Mouse (Mus musculus) monocyte, adult 5-6 weeks (primary cell): ENCODE data around the gene Camta1. TPM values are rescaled to one million over a fixed set of nuclear protein-coding genes. Genes with fewer than 3 reads are reported as not detected.

Experiments
- ATAC-seq: fragments of 153-309, 156-312 bp; replicated peaks from 2 replicates; pipeline ENCODE4 v1.8.0; 2017; ENCODE audit warnings: mild to moderate bottlenecking; ENCODE audit not compliant: low TSS enrichment, insufficient number of reproducible peaks, severe bottlenecking, poor library complexity, low FRiP score
- total RNA-seq: library from RNA; stranded (forward); fragments of 200-1000, 200-491, 200-594 nt; gene quantifications from 3 replicates; pipeline ENCODE4 v1.2.3, GENCODE M21; 2017

Camta1 gene
- total RNA-seq, 1 experiment from 2014 or later = 22.1 TPM

DNA sequence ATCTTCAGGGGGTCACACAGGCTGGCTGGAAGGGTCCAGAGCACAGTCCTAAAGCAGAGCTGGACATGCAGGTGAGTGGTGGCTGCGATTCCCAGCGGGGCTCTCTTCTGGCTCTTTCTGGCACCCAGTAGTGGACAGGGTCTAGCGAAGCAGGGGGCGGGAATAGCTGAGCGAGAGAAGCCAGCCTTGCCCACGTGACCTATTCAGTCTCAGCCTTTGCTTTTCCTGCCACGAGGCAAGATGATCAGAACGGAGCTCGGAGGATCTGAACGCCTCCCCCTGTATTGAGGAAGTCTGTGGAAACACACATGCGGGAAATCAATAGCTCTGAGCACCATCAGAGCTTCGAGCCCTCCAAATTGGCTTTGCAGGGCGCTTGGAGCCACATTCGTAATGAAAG is 14.7 kb upstream of the Camta1 start:
- ATAC-seq = no peak

DNA sequence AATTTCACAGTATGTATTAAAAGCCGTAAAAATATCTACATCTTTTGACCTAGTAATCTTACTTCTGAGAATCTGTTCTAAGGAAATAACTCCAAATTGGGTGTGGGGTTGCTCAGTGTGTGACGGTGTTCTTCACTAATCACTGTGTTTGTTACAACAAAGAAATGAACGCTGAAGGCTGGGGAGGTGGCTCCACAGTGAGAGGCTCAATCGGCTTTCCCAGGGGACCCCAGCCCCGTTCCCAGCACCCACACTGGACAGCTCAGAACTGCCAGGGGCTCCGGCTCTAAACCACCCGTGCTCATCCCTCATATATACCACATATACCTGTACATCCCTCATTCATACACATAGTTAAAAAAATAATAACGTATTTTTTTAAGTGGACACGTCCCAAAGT is 1.8 kb upstream of the Camta1 start:
- ATAC-seq = no peak

DNA sequence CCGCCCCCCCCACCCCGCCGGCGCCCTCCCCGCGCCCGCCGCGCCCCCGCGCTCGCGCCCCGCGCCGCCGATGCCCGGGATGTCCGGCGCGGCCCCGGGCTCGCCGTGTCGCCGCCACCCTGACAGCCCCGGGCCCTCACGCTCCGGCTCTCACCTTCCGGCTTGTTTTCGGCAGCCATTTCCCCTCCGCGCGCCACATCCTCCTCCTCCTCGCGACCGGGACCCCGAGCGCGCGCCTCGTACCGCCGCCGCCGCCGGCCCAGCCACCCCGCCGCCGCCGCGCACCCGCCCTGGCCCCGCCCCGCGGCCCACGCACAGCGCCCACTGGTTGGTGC is 238 bp downstream of the Camta1 start:
- no peak for ATAC-seq

DNA sequence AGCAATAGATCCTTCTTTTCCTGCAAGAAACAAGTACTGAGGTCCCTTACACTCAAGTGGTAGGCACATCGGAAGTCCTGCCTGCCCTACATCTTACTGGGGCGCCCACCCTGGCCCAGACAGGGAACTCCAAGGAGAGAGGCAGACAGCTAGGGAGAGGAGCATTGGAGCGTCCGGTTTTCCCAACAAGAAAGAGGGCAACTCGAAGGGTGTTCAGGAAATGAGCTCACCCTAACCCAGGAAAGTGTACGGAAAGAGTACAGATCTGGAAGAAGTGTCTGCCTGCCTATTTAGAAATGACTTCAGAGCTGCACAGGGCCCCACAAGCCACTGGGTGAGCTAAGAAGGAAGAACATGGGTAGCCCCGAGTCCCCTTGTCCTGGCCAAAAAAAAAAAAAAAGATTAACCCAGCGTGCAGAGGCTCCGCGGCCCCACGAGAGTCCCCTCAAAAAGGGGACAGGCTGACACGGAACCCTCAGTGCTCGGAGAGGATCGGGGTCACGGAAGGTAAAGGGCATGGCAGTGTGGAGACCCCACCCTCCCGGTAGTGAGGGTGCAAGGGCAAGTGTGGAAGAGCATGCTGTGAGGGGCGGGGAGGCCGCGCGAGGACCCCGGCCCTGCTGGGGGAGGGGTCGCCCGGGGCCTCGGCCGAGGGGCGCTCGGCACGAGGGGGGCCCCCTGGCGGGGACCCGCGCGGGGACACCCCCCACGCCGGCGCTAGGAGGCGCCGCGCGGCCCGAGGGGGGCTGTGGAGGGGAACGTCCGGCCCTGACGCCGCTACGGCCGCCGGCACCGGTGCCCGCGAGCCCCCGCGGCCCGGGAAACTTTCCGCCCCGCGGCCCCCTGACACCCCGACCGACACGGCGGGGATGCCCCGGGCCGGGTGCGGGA is 990 bp downstream of the Camta1 start:
- no peak for ATAC-seq

DNA sequence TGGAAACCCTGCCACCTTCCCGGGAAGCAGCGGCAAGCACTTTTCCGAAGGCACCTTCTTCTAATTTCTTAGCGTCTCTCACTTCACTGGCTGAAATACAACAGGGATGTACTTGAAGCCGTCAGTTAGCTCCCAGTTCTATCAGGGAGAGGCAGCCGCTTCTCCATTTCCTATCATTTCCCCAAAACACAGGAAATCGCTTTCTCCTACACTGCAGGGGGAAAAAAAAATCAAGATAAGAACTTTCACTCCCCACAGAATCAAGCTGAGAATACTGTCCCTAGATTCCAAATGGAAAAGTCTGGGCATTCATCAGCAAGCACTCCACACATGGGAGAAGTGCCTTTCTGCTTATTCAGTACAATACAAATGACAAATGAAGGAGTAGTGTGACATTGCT is 2.4 kb downstream of the Camta1 start:
- ATAC-seq = no peak

DNA sequence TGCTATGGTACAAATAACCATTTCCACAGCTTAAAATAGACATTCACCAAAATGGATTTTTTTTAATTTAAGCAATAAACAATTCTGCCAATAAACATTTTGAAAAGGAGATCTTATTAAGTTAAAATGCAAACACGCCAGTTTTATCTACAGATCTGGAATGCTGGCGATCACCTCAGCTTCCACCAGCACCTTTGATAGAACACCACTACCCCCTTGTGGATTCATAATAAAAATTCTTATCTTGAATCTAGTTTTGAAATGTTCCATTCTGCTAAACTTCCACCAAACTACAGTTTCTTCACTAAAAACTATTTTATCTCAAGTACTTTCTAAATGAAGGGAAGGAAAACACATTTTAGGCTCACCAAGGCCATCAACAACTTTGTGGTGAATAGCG is 7.7 kb downstream of the Camta1 start:
- ATAC-seq = no peak

DNA sequence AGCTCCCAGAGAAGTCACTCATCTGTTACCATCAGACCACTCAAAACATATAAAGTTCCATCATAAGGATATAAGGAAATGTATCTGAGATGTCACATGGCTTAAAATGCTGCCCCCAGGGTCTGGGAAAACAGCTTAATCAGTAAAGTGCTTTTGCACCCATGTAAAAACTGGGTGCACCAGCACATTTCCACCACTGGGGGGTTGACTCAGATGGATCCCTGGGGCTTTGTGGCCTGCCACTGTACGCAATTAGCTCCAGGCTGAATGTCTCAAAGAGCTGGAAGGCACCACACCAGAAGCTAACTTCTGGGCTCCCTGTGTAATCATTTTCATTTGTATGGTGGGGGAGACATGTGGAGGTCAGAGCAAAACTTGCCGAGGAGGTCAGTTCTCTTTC is 10.5 kb downstream of the Camta1 start:
- 0 out of 2 replicates have a peak, but pooled peaks have one; percentile 79 for ATAC-seq

DNA sequence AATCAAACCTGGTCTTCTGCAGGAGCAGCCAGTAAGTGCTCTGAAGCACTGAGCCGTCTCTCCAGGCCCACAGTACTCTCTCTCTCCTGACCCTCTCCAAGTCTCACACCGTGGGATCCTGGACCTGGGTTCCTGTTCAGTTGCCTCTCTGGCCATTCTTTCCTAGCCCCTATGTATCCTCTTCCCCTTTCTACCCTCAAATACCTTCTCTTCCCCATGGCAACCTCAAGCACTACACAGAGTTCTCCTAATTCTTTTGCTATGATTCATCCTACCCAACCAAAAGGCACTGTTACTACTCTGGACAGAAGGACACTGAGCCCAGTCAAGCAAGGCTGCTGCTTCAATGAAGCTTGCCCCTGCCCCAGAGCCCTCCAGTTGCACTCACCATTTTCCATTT is 19.1 kb downstream of the Camta1 start:
- ATAC-seq = 0 out of 2 replicates have a peak, but pooled peaks have one; percentile 24

DNA sequence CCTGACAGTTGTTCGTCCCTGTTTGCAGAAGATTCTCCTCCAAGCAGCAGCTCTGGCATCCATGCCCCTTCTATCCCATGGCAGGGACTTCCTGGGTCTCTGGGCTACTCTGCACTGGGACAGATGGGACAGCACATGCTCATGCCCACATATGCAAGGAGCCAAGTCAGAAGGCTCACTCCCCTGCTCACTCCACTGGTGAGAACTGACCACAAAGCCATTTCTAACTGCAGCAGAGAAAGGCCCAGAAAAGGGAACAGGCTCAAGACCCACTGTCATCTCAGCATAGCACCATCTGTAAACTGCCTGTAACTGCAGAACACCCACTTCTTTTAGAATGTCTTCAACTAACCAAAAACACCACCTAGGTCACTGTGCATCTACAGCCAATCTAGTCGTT is 23.2 kb downstream of the Camta1 start:
- no peak for ATAC-seq

DNA sequence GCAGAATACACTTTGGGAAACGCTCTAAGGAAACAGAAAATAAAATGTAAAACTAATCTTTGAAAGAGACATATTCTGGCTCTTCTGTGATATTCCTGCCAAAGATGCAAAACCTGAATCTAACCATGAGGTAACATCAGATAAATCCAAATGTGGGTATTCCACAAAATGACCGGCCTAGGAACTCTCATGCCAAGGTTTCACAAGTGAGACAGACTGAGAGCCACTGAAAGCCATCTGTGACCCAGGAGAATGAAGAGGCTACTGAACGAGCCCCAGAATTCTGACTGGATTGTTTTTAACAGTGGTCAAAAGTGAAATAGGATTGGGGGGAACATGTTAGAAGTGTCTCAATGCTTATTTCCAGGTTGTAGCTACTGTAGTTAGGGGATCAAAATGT is 25.8 kb downstream of the Camta1 start:
- no peak for ATAC-seq

DNA sequence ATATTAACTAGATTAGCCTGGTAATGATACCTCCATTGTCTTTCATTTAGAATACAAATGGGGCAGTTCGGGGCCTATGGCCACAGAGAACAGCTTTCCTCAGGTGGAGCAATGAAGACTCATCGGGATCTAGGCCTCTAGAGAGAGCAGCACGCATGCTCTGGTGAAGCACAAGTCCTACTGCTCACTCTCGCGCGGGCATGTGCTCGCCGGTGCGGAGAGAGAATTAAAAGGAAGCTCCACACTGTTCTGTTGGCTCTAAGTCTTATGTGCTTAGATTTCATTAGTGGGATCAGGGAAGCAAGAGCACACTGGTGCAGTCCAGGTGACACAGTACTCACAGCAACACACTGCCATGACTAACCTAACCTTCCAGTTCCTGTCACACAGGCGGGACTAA is 27.1 kb downstream of the Camta1 start:
- no peak for ATAC-seq

DNA sequence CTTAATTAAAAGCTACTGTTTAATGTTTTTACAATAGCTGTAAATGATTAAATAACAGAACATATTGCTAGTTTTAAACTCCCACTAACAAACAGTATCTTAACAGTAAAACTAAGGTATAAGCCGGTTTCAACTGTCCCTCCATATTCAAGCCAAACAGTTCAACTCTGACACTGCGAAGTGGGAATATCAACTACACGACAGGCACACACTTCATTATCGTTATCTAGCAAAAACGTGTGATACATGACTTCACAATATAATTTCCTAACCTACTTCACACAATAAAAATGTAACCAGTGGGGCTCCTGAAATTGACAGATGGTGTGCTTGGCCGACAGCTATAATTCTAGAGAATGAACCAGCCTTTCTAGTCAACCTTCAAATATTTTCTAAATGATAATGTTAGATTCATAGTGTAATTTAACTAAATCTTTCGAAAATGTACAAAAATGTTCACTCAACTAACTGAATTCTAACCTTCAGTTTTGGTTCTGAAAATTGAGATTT is 27.7 kb downstream of the Camta1 start:
- ATAC-seq = no peak

DNA sequence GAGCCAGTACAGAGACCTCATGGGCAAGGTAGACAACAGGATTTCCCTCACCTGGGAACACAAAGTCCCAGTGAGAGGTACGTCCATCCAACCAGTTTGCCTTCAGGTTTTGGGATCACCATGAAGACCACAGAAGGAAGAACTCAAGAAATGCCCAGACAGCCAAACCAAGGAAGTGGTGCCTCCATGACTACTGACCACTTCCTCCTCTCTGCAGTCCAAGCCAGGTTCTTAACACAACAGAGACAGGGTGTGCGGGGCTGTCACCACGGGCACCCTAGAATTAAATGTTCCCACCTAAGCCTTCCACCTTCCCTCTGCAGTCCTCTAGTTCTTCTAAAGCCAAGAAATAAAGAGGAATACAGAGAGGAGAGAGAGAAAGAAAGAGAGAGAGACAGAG is 33.8 kb downstream of the Camta1 start:
- no peak for ATAC-seq

DNA sequence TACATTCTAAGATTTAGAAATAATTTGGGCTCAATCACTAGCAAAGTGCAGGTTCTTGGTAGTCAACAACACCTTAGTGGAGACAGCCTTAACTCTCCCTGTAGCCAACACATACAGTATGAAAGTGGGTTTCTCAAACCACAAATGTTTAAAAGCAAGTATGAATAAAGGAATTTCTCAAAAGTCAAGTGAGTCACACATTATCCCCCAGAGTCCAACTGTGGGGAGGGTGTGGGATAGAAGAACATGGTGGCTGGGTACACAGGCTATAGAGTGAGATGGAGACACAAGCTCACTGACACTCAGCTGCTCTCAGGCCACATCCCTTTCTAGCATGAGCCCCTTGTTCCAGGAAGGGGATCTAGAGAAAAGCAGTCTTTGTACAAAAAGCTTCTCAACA is 34.3 kb downstream of the Camta1 start:
- ATAC-seq = no peak

DNA sequence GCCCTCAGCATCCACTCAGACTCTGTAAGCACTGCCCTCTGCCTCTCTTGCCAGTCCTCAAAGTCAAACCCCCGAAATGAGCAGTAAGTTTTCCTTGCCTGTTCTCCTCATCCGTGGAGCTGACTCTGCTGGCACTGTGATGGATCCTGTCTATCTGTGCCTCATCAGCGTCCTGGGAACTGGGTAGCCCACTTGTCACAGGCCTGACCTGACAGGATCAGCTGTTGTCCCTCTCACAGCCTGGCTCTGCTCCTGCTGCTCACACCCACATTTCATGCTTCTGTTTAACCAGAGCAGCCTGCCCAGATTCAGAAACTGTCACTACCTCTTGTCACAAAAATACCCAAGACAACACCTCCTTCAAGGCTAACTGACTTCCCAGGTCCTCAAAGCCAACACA is 37.7 kb downstream of the Camta1 start:
- ATAC-seq = no peak

DNA sequence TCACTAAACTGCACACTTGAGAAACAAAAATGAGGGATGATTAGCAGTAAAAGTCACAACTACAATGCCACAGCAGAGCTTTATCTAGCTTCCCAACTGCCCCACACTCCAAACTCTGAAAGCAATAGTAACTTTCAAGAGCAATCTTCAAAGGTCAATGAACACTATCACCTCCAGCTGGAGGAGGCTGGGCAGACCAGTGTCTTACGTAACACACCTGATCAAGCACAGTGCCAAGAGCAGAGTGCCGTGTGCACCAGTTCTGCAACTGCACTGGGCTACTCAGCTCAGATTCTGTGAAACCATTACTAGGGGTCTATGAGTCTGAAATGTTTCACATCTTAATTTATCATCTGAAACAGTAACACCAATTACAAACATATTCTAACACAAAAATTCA is 38.7 kb downstream of the Camta1 start:
- no peak for ATAC-seq

DNA sequence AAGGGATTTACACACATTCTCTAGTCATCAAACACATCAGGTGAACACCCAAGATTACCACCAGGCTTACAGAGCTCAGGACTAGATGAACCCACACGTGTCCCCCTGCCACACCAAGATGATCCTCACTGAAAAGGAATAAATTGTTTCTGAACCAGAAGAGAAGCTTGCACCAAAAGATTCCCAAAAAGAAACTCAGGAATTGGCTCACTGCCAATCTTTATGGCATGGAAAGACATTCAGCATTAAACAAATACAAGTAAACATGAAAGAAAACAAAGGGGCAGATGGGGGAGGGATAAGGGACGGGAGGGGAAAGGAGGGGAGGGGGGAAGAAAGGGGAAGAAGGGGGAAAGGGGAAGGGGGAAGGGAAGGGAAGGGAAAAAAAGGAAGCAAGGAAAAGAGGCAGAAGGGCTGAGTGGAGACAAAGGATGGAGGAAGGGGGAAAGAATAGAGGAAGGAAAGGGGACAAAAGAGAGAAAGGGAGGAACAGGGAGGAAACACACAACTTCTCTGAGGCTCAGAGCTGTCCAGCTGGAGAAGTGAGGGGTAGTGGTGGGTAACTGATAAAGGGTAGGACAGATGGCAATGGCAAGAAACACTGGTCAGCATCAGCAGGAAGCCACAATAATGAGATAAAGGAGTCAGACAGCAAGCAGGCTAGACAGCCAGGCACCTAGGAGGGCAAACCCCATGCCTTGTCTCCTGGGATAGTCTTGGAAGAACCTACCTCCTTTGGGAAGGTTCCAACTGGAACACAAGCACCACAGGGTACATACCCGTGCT is 43.5 kb downstream of the Camta1 start:
- no peak for ATAC-seq

DNA sequence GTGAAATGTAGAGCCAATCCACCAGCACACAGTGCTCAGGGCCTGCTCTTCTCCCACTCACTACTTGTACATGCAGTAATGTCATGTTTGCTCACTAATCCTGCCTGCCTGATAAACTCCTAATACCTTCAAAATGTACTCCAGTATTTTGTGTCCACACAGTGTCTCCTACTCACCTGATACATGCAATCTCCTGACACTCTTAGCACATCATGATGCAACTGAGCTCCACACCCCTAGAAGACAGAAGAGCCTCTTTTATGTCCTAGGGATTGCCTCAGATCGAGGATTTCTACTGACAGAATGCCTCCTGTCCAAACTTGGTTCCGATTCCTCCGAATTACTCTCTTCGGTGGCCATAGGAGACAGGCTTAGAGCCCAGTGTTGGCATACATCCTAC is 48.0 kb downstream of the Camta1 start:
- no peak for ATAC-seq

DNA sequence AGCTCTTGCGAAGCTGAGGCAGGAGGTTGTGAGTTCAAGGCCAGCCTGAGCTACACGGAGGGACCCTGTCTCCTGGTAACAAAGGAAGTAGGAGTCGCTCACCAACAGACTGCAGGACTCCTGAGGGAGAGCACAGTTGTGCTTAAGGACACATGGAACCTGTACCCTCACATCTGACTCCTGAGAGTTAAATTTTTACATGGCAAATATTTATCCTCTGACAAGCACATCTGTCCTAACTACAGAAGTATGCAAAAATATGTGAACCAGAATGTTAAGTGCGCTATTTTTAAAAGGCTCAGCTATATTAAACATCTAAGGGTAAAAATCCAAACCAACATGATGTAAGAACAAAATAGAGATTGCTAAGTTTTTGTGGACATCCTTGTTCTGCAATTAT is 56.0 kb downstream of the Camta1 start:
- ATAC-seq = no peak

DNA sequence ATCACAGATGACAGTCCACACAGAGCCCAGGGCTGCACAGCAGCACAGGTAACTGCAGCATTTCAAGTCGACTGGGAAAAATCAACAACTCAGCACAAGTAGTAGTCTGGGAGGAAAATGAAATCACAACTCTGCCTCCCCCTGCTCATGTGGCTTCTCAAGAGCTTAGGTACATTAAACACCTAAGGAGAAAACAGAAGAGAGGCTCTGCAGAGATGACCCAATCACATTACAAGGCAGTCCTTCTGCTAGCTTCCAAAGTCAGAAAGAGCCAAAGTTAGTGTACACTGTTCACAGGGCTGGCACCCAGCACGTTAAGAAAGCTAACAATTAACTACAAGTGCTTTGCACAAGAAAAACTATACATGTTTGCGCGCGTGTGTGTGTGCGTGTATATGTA is 56.6 kb downstream of the Camta1 start:
- ATAC-seq = no peak
